Mouse (Mus musculus) lung, postnatal 0 days (tissue): Measurements from ENCODE around the gene Fam221b.

Source experiments
- CTCF ChIP-seq: IDR thresholded peaks from 2 replicates; pipeline ENCODE4 v1.5.1; 2016; ENCODE audit warnings: antibody characterized with exemption, mild to moderate bottlenecking
- EP300 ChIP-seq: IDR thresholded peaks from 2 replicates; pipeline ENCODE4 v1.6.1; 2016; ENCODE audit warnings: antibody characterized with exemption, mild to moderate bottlenecking, control low read depth

DNA sequence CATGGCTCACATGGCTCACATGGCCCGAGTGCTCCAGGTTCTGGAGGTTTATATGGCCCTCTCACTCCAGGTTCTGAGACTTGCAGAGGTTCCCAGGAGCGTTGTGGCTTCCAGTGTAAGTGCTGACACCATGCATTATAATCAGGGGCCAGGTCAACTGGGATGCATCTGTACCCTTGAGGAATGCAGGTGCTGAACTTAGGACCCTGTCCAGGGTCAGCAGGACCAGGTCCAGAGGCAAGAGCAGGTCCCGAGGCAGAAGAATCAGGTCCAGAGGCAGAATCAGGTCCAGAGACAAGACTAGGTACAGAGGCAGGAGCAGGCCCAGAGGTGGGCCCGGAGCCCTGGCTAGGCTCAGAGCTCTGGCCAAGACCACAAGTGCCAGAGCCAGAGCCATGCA lies 16.2 kb downstream of the Fam221b start:
- TF ChIP-seq CTCF (no peak), EP300 (no peak)
